Mouse (Mus musculus) cortical plate, adult 2 months (tissue): ENCODE measurements around the gene Tbc1d1.

Experiments used
- CTCF ChIP-seq: fragments of 200-500 bp; IDR thresholded peaks from 2 replicates; pipeline ENCODE4 v1.5.1; 2011; ENCODE audit warnings: mild to moderate bottlenecking, control low read depth, low read length; ENCODE audit not compliant: insufficient read depth; ENCODE audit errors: extremely low read depth
- POLR2A ChIP-seq: fragments of 200-500 bp; IDR thresholded peaks from 2 replicates; pipeline ENCODE4 v1.6.1; 2011; ENCODE audit warnings: mild to moderate bottlenecking, low read length, control low read depth; ENCODE audit not compliant: insufficient read depth; ENCODE audit errors: extremely low read depth

DNA sequence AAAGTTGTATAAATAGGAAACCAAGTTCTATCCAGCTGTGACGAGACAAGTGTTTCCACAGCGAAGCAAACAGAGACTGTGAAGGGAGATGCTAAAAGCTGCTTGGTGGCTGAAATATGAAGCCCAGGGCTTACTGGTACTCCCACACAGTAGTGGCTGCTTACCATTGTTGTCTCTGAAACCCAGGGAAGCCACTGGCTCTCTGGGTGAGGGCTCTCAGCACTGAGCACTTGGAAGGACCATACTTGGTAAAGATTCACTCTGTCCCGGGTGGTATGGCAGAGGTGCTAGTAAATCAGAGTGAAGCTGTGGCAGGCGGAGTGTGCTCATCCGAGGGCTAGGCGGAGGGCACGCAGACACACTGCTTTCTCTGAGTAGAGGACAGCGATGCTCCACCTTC lies 131.2 kb downstream of the Tbc1d1 start:
- TF ChIP-seq CTCF (no peak), POLR2A (no peak)
